17 mouse cellular contexts compared by ENCODE assay signal in genomic region chr3:92211133-92211925, GRCm38 (mm10). TPM values are rescaled to one million over a fixed set of nuclear protein-coding genes. Genes with fewer than 3 reads are reported as not detected.
DNase-seq lines count a peak whose midpoint lies in the region; ATAC-seq lines count a peak whose summit lies in the region.
"Not testable (repeated sequence)": the region's sequence is repeated elsewhere in the genome, so short reads cannot be mapped to it uniquely, and the experiment has no call there.
"Had no signal": no experiment of that assay in that cellular context is flagged by ENCODE, and none has a peak within 500 bp of the region (broad histone marks: within the 10 kb centered on the region; RNA-seq: fewer than 3 reads in every experiment).

No protein-coding gene starts in this region.

- not testable (repeated sequence) for DNase-seq in intestine, embryonic 14.5 days (ENCODE audit: low spot score)

- H3K9ac ChIP-seq in forebrain, embryonic 15.5 days (replicated peaks); heart, embryonic 15.5 days; intestine, embryonic 14.5 days (ENCODE audit: low read length); kidney, embryonic 14.5 days (ENCODE audit: low read depth, low read length); limb, embryonic 12.5 days (replicated peaks); liver, embryonic 15.5 days; lung, embryonic 15.5 days; stomach, embryonic 15.5 days: not testable (repeated sequence)

- H3K4me1 ChIP-seq in forebrain, embryonic 15.5 days; heart, embryonic 15.5 days (replicated peaks); intestine, embryonic 14.5 days (replicated peaks; ENCODE audit: control insufficient read depth, insufficient read depth, low read length); kidney, embryonic 14.5 days (ENCODE audit: control insufficient read depth, insufficient read depth, low read length); limb, embryonic 12.5 days (replicated peaks); liver, embryonic 15.5 days (replicated peaks); lung, embryonic 15.5 days; stomach, embryonic 15.5 days: not testable (repeated sequence)

- ATAC-seq in forebrain, embryonic 15.5 days (replicated peaks) = 0 out of 2 replicates have a peak, but pooled peaks have one; percentile 35
- peak; percentile 49 for ATAC-seq in heart, embryonic 15.5 days (replicated peaks; ENCODE audit: insufficient number of reproducible peaks, insufficient read depth, low FRiP score, low read depth)
- peak; percentile 87 for ATAC-seq in intestine, embryonic 14.5 days (replicated peaks; ENCODE audit: low FRiP score, low TSS enrichment, low read depth)
- ATAC-seq in kidney, embryonic 14.5 days (ENCODE audit: low FRiP score, low TSS enrichment) = peak; percentile 76
- 0 out of 2 replicates have a peak, but pooled peaks have one; percentile 37 for ATAC-seq in limb, embryonic 12.5 days (ENCODE audit: insufficient number of reproducible peaks, insufficient read depth, low FRiP score, low TSS enrichment, low read depth)
- 0 out of 2 replicates have a peak, but pooled peaks have one; percentile 49 for ATAC-seq in liver, embryonic 15.5 days (ENCODE audit: insufficient read depth)
- peak; percentile 75 for ATAC-seq in lung, embryonic 15.5 days (ENCODE audit: borderline replicate concordance, extremely low read depth, low FRiP score, low TSS enrichment)
- peak; percentile 92 for ATAC-seq in stomach, embryonic 15.5 days (ENCODE audit: insufficient read depth, low FRiP score, low read depth)

- WGBS in forebrain, embryonic 15.5 days = no CpG with 5 or more reads among the region's 16 CpGs
- no CpG with 5 or more reads among the region's 16 CpGs for WGBS in heart, embryonic 15.5 days
- WGBS in intestine, embryonic 14.5 days = no CpG with 5 or more reads among the region's 16 CpGs
- no CpG with 5 or more reads among the region's 16 CpGs for WGBS in kidney, embryonic 14.5 days
- no CpG with 5 or more reads among the region's 16 CpGs for WGBS in limb, embryonic 12.5 days
- WGBS in liver, embryonic 15.5 days (ENCODE audit: insufficient replicate concordance) = no CpG with 5 or more reads among the region's 16 CpGs
- WGBS in lung, embryonic 15.5 days = no CpG with 5 or more reads among the region's 16 CpGs
- WGBS in stomach, embryonic 15.5 days = no CpG with 5 or more reads among the region's 16 CpGs

- H3K27me3 ChIP-seq in forebrain, embryonic 15.5 days; heart, embryonic 15.5 days; intestine, embryonic 14.5 days (replicated peaks; ENCODE audit: control insufficient read depth, insufficient read depth, low read length); kidney, embryonic 14.5 days (ENCODE audit: control insufficient read depth, insufficient read depth, low read length); limb, embryonic 12.5 days; liver, embryonic 15.5 days; lung, embryonic 15.5 days; stomach, embryonic 15.5 days (replicated peaks): not testable (repeated sequence)

- H3K36me3 ChIP-seq in forebrain, embryonic 15.5 days; heart, embryonic 15.5 days; intestine, embryonic 14.5 days (ENCODE audit: control insufficient read depth, insufficient read depth, low read length); kidney, embryonic 14.5 days (ENCODE audit: control insufficient read depth, insufficient read depth, low read length); limb, embryonic 12.5 days; liver, embryonic 15.5 days (replicated peaks); lung, embryonic 15.5 days; stomach, embryonic 15.5 days: not testable (repeated sequence)

- not testable (repeated sequence) for H3K27ac ChIP-seq in forebrain, embryonic 15.5 days (replicated peaks); heart, embryonic 15.5 days; intestine, embryonic 14.5 days (ENCODE audit: low read depth); kidney, embryonic 14.5 days (ENCODE audit: low read depth, low read length); limb, embryonic 12.5 days; liver, embryonic 15.5 days (replicated peaks); lung, embryonic 15.5 days; stomach, embryonic 15.5 days

- H3K9me3 ChIP-seq in forebrain, embryonic 15.5 days; heart, embryonic 15.5 days (replicated peaks); intestine, embryonic 14.5 days (ENCODE audit: control insufficient read depth, low read length); kidney, embryonic 14.5 days (ENCODE audit: control insufficient read depth, low read length); limb, embryonic 12.5 days; liver, embryonic 15.5 days (replicated peaks); lung, embryonic 15.5 days; stomach, embryonic 15.5 days: not testable (repeated sequence)

- not testable (repeated sequence) for H3K4me2 ChIP-seq in forebrain, embryonic 15.5 days (replicated peaks); heart, embryonic 15.5 days; intestine, embryonic 14.5 days (ENCODE audit: low read length); kidney, embryonic 14.5 days (replicated peaks; ENCODE audit: low read depth, low read length); limb, embryonic 12.5 days; liver, embryonic 15.5 days; lung, embryonic 15.5 days; stomach, embryonic 15.5 days

- H3K4me3 ChIP-seq in forebrain, embryonic 15.5 days; heart, embryonic 15.5 days; intestine, embryonic 14.5 days (ENCODE audit: low read depth, low read length); kidney, embryonic 14.5 days (ENCODE audit: low read length); limb, embryonic 12.5 days (replicated peaks); liver, embryonic 15.5 days (replicated peaks); lung, embryonic 15.5 days; stomach, embryonic 15.5 days (replicated peaks): not testable (repeated sequence)

RNA-seq across cellular contexts. Expression of gene Sprr2a1, which starts 4.3 kb away (rescaled TPM):
- not detected in 2 replicates for polyA plus RNA-seq in forebrain, embryonic 15.5 days (2015; fragmentation: Nextera tagmentation; extraction: Ambion mirVana)
- polyA plus RNA-seq in heart, embryonic 15.5 days (2015; fragmentation: Nextera tagmentation; extraction: Ambion mirVana) = 0.20 and 0.56 TPM in 2 replicates
- 0.66 and 0.74 TPM in 2 replicates for polyA plus RNA-seq in intestine, embryonic 14.5 days (2014; fragmentation: Nextera tagmentation; extraction: Ambion mirVana)
- polyA plus RNA-seq in kidney, embryonic 14.5 days (2014; fragmentation: Nextera tagmentation; extraction: Ambion mirVana) = not detected in 2 replicates
- not detected in 2 replicates for polyA plus RNA-seq in limb, embryonic 12.5 days (2016; fragmentation: Nextera tagmentation; extraction: Ambion mirVana)
- not detected in 2 replicates for polyA plus RNA-seq in liver, embryonic 15.5 days (2015; fragmentation: Nextera tagmentation; extraction: Ambion mirVana)
- 0.22 TPM in 1 of 2 replicates, not detected in the other for polyA plus RNA-seq in lung, embryonic 15.5 days (2015; fragmentation: Nextera tagmentation; extraction: Ambion mirVana)
- 9.5 and 12.7 TPM in 2 replicates for polyA plus RNA-seq in stomach, embryonic 15.5 days (2015; fragmentation: Nextera tagmentation; extraction: Ambion mirVana)
- polyA plus RNA-seq: activated CD4-positive, CD25-positive, alpha-beta regulatory T cell, adult 4 months; cortical plate, adult 2 months; embryonic facial prominence, embryonic 12.5 days; forebrain, embryonic 11.5 days; forebrain, embryonic 16.5 days; frontal cortex, adult 2 months; heart, embryonic 10.5 days; hindbrain, embryonic 10.5 days; hindbrain, embryonic 15.5 days had no signal

RNA-seq across cellular contexts. Expression of gene Sprr2a2, which starts 4.4 kb away (rescaled TPM):
- polyA plus RNA-seq in forebrain, embryonic 15.5 days (2015; fragmentation: Nextera tagmentation; extraction: Ambion mirVana) = not detected in 2 replicates
- polyA plus RNA-seq in heart, embryonic 15.5 days (2015; fragmentation: Nextera tagmentation; extraction: Ambion mirVana) = 6.6 and 35.7 TPM in 2 replicates
- polyA plus RNA-seq in intestine, embryonic 14.5 days (2014; fragmentation: Nextera tagmentation; extraction: Ambion mirVana) = 30.5 and 45.1 TPM in 2 replicates
- polyA plus RNA-seq in kidney, embryonic 14.5 days (2014; fragmentation: Nextera tagmentation; extraction: Ambion mirVana) = 0.47 TPM in 1 of 2 replicates, not detected in the other
- 0.90 and 1.0 TPM in 2 replicates for polyA plus RNA-seq in limb, embryonic 12.5 days (2016; fragmentation: Nextera tagmentation; extraction: Ambion mirVana)
- polyA plus RNA-seq in liver, embryonic 15.5 days (2015; fragmentation: Nextera tagmentation; extraction: Ambion mirVana) = 0.30 and 0.44 TPM in 2 replicates
- 4.2 and 15.4 TPM in 2 replicates for polyA plus RNA-seq in lung, embryonic 15.5 days (2015; fragmentation: Nextera tagmentation; extraction: Ambion mirVana)
- 541 and 1,085 TPM in 2 replicates for polyA plus RNA-seq in stomach, embryonic 15.5 days (2015; fragmentation: Nextera tagmentation; extraction: Ambion mirVana)
- polyA plus RNA-seq: activated CD4-positive, CD25-positive, alpha-beta regulatory T cell, adult 4 months; embryonic facial prominence, embryonic 12.5 days; forebrain, embryonic 11.5 days; forebrain, embryonic 16.5 days; hindbrain, embryonic 10.5 days had no signal

Comparison
In these comparisons a context has a peak if more than half of its experiments do, and no peak if none do; other contexts are left out.
1. ATAC-seq: peak in every context shown above with its lines; median percentile 92 in stomach, embryonic 15.5 days; 87 in intestine, embryonic 14.5 days; 76 in kidney, embryonic 14.5 days; 75 in lung, embryonic 15.5 days; 49 in heart, embryonic 15.5 days; 49 in liver, embryonic 15.5 days; 37 in limb, embryonic 12.5 days; 35 in forebrain, embryonic 15.5 days.
2. RNA of gene Sprr2a2, which starts 4.4 kb away (polyA plus RNA-seq): 541 to 1,085 TPM in stomach, embryonic 15.5 days; 30.5 to 45.1 TPM in intestine, embryonic 14.5 days, 4.2 to 15.4 TPM in lung, embryonic 15.5 days, 6.6 to 35.7 TPM in heart, embryonic 15.5 days, 0.90 to 1.0 TPM in limb, embryonic 12.5 days, 0.30 to 0.44 TPM in liver, embryonic 15.5 days, not detected in forebrain, embryonic 15.5 days and 0.47 TPM in kidney, embryonic 14.5 days; every median in the first group is over 10 times any median in the second.